Mouse (Mus musculus) erythroblast, embryonic 14.5 days (primary cell): ENCODE measurements around the gene Ambra1. TPM values are rescaled to one million over a fixed set of nuclear protein-coding genes. Genes with fewer than 3 reads are reported as not detected.
"Not testable (repeated sequence)": the region's sequence is repeated elsewhere in the genome, so short reads cannot be mapped to it uniquely, and the experiment has no call there.

ENCODE experiments used
- H3K27me3 ChIP-seq: 2 replicates; pipeline ENCODE4 v1.6.1; 2012; ENCODE audit warnings: inconsistent platforms; ENCODE audit not compliant: control insufficient read depth
- H3K36me3 ChIP-seq: 2 replicates; pipeline ENCODE4 v1.6.1; 2012; ENCODE audit warnings: mild to moderate bottlenecking, inconsistent platforms; ENCODE audit not compliant: control insufficient read depth
- H3K4me1 ChIP-seq: 2 replicates; pipeline ENCODE4 v1.6.1; 2012; ENCODE audit warnings: inconsistent platforms; ENCODE audit not compliant: control insufficient read depth
- H3K4me3 ChIP-seq: replicated peaks from 2 replicates; pipeline ENCODE3; 2012; ENCODE audit warnings: moderate library complexity, mild to moderate bottlenecking, inconsistent platforms
- H3K9me3 ChIP-seq: 2 replicates; pipeline ENCODE4 v1.6.1; 2012; ENCODE audit warnings: low read length, inconsistent platforms, mixed read lengths; ENCODE audit not compliant: control insufficient read depth
- GATA1 ChIP-seq: IDR thresholded peaks from 2 replicates; pipeline ENCODE4 v1.6.1; 2012; ENCODE audit warnings: low read length, inconsistent platforms, mixed read lengths
- TAL1 ChIP-seq: IDR thresholded peaks from 3 replicates; pipeline ENCODE4 v1.6.1; 2012; ENCODE audit warnings: low read length, inconsistent platforms, mixed read lengths
- polyA plus RNA-seq: library from polyadenylated mRNA; stranded (reverse); fragments of >175 nt; gene quantifications from 2 replicates; pipeline ENCODE4 v1.2.3, GENCODE M21; 2012

The Ambra1 gene
- polyA plus RNA-seq, 1 experiment: 1.8 TPM

GRCm38 (mm10) chr2:91706456-91706855 lies 23.5 kb upstream of the Ambra1 start:
- Histone ChIP-seq H3K27me3 (no peaks in the 10 kb centered on the region), H3K4me3 (no peak overlapping the region), H3K4me1 (peaks cover 20% of the 10 kb centered on the region), H3K9me3 (no peaks in the 10 kb centered on the region), H3K36me3 (no peaks in the 10 kb centered on the region; the same call in 1 of the 2 replicates)
- no peak for TF ChIP-seq GATA1
- no peak for TF ChIP-seq TAL1

- H3K36me3 ChIP-seq: peaks cover 4% of the 10 kb centered on the region
- H3K4me3 ChIP-seq: no peak overlapping the region
- no peaks in the 10 kb centered on the region for H3K9me3 ChIP-seq
- H3K27me3 ChIP-seq: no peaks in the 10 kb centered on the region
- TF ChIP-seq TAL1 (no peak), GATA1 (no peak)
- H3K4me1 ChIP-seq: peaks cover 32% of the 10 kb centered on the region
Measured at GRCm38 (mm10) chr2:91708361-91708760, 21.6 kb upstream of the Ambra1 start.

- Histone ChIP-seq H3K9me3 (no peaks in the 10 kb centered on the region), H3K4me3 (peak within 1 kb of the TSS; percentile 97), H3K27me3 (no peaks in the 10 kb centered on the region), H3K36me3 (peaks cover 4% of the 10 kb centered on the region), H3K4me1 (peaks cover 34% of the 10 kb centered on the region)
- no peak for TF ChIP-seq TAL1
- no peak for TF ChIP-seq GATA1
Measured at GRCm38 (mm10) chr2:91710272-91711234, 19.4 kb upstream of the Ambra1 start, which contains the start of the genes Atg13 and Harbi1. TSS of gene Atg13 (minus strand) at chr2:91710576. TSS of gene Harbi1 (plus strand) at chr2:91710852.

- TF ChIP-seq GATA1 (no peak), TAL1 (no peak)
- no peaks in the 10 kb centered on the region for H3K9me3 ChIP-seq
- peaks cover 34% of the 10 kb centered on the region for H3K4me1 ChIP-seq
- H3K4me3 ChIP-seq: peak overlapping the region; percentile 97
- peaks cover 6% of the 10 kb centered on the region for H3K36me3 ChIP-seq
- H3K27me3 ChIP-seq: no peaks in the 10 kb centered on the region
Measured at GRCm38 (mm10) chr2:91711256-91711925, 18.5 kb upstream of the Ambra1 start.

GRCm38 (mm10) chr2:91714921-91715320 lies 15.0 kb upstream of the Ambra1 start:
- Histone ChIP-seq H3K9me3 (no peaks in the 10 kb centered on the region), H3K36me3 (peaks cover 9% of the 10 kb centered on the region)

GRCm38 (mm10) chr2:91718276-91718675 lies 11.7 kb upstream of the Ambra1 start:
- H3K27me3 ChIP-seq: no peaks in the 10 kb centered on the region
- H3K4me3 ChIP-seq: no peak overlapping the region
- H3K4me1 ChIP-seq: peaks cover 2% of the 10 kb centered on the region; the same call in 1 of the 2 replicates
- TF ChIP-seq GATA1 (no peak), TAL1 (no peak)
- no peaks in the 10 kb centered on the region for H3K9me3 ChIP-seq
- peaks cover 12% of the 10 kb centered on the region for H3K36me3 ChIP-seq

More at GRCm38 (mm10) chr2:91714921-91715320, 15.0 kb upstream of the Ambra1 start:
- Histone ChIP-seq H3K27me3 (no peaks in the 10 kb centered on the region), H3K4me1 (peaks cover 19% of the 10 kb centered on the region), H3K4me3 (no peak overlapping the region)
- TF ChIP-seq TAL1 (no peak), GATA1 (no peak)

- no peak for TF ChIP-seq GATA1
- no peak for TF ChIP-seq TAL1
- H3K4me1 ChIP-seq: peaks cover 18% of the 10 kb centered on the region
- peaks cover 7% of the 10 kb centered on the region for H3K36me3 ChIP-seq
- no peaks in the 10 kb centered on the region for H3K27me3 ChIP-seq
- H3K4me3 ChIP-seq: no peak overlapping the region
- no peaks in the 10 kb centered on the region for H3K9me3 ChIP-seq
Measured at GRCm38 (mm10) chr2:91723382-91723781, 6.6 kb upstream of the Ambra1 start.

- Histone ChIP-seq H3K9me3 (no peaks in the 10 kb centered on the region), H3K27me3 (no peaks in the 10 kb centered on the region), H3K36me3 (peaks cover 7% of the 10 kb centered on the region), H3K4me1 (peaks cover 18% of the 10 kb centered on the region), H3K4me3 (no peak overlapping the region)
- TF ChIP-seq TAL1: no peak
- no peak for TF ChIP-seq GATA1
Measured at GRCm38 (mm10) chr2:91723951-91724350, 6.0 kb upstream of the Ambra1 start.

GRCm38 (mm10) chr2:91724716-91725115 lies 5.2 kb upstream of the Ambra1 start:
- Histone ChIP-seq H3K4me1 (peaks cover 23% of the 10 kb centered on the region), H3K4me3 (no peak overlapping the region), H3K9me3 (no peaks in the 10 kb centered on the region), H3K36me3 (peaks cover 7% of the 10 kb centered on the region), H3K27me3 (no peaks in the 10 kb centered on the region)
- TF ChIP-seq GATA1: no peak
- no peak for TF ChIP-seq TAL1

GRCm38 (mm10) chr2:91725476-91725875 lies 4.5 kb upstream of the Ambra1 start:
- H3K4me1 ChIP-seq: peaks cover 25% of the 10 kb centered on the region
- not testable (repeated sequence) for H3K9me3 ChIP-seq, H3K27me3 ChIP-seq, H3K4me3 ChIP-seq, H3K36me3 ChIP-seq
